Mouse (Mus musculus) heart, postnatal 14 days (tissue): ENCODE measurements around the gene Frs3. TPM values are rescaled to one million over a fixed set of nuclear protein-coding genes. Genes with fewer than 3 reads are reported as not detected.
"Not testable (repeated sequence)": the region's sequence is repeated elsewhere in the genome, so short reads cannot be mapped to it uniquely, and the experiment has no call there.

Source experiments
- DNase-seq, 2 experiments: peaks; one replicate each; pipeline ENCODE4 v3.0.0; 2021 to 2022
- intact Hi-C: fragments of 180-260 bp; cut with DNase I; formaldehyde crosslinking; loops from one replicate; pipeline ENCODE4 v1.15.1; 2025
- long read RNA-seq, 2 experiments: library from polyadenylated mRNA; stranded (forward); transcript quantifications; one replicate each; pipeline ENCODE4 v2.0.0; 2021
- total RNA-seq, 2 experiments: library from RNA; stranded (reverse); gene quantifications; 2 replicates each; pipeline ENCODE4 v1.2.3; 2021

Frs3 gene
- 1 to 10 TPM; 3.3 to 5.4 TPM for total RNA-seq
- long read RNA-seq, experiment 1, partial matches to known transcripts, result 0 of 4 reads
- long read RNA-seq, experiment 1, other reads (novel, unspliced or antisense), result 1 of 4 reads
- long read RNA-seq, experiment 2, partial matches to known transcripts, result 1 of 5 reads
- long read RNA-seq, experiment 2, other reads (novel, unspliced or antisense), result 0 of 5 reads

DNA sequence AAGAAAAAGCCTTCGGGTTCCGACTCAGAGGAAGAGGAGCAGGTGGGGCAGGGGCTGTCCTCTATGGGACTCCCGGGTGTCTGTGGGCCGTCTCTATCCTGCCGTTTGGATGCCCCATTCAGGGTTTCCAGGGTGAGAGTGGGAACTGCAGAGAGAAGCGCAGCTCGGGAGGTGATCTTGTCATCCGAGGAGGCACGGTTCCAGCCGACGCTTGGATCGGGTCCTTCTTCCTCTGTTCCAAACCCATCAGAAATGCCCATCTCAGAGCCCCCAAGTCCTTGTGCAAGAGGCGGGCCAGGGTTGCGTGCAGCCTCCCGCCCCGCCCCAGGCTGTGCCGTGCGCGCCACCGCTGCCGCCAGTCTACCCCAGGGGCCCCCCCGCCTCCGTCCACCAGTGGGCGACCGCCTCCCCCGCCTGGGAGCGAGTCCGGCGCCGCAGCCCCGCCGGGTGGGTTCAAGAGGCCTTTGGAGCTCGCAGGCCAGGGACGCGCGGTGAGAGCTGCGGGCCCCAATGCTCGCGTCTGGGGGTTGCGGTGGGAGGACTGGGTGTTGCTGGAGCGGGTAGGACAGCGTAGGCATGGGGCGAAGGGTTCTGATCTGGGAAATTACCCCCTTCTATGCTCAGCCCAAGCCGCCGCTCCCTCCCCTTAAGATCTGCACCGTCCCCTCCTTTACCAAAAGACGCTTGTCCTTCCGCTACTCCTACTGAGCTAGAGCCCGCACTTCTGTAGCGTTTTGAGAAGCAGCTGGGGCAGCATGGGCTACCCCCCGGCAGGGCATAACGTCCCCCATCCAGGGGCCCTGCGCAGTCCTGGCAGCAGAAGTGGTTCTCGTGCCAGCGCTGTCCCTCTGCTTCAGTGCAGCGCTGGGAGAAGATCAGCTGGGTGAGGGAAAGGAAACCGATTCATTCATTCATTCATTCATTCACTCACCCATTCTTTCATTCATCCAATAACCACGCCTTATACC lies at the start of gene Frs3:
Gene Frs3 (plus strand): TSS at position 423 of the 968 bp plus-strand sequence.
- peak; percentile 74 to 78 for DNase-seq
- intact Hi-C loops, result loop anchor here (5.0 kb wide), 1 partner anchor 217 kb away; no protein-coding TSS in a partner anchor

DNA sequence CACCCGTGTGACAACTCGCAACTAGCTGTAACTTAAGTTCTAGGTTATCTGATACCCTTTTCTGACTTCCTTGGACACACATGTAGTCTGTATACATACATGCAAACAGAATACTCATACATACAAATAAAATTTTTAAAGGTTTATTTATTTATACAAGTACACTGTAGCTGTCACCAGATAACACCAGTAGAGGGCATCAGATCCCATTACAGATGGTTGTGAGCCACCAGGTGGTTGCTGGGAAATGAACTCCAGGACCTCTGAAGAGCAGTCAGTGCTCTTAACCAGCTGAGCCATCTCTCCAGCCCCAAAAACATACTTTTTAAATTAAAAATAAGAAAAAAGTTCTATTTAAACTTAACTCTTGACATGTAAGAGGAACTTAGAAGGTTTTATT lies 45.8 kb upstream of the Frs3 start:
- intact Hi-C loops, result no loop called here

DNA sequence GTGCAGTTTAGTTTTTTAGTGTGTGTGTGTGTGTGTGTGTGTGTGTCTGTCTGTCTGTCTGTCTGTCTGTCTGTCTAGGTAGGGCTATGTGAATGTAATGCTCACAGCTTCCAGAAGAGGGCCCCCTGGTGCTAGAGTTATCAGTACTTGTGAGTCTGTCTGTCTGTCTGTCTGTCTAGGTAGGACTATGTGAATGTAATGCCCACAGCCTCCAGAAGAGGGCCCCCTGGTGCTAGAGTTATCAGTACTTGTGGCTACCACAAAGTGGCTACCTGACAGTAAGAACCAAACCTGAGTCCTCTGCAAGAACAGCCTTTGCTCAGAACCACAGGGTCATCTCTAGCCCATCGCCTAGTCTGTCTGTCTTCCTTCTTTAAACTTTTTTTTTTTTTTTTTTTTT lies 42.1 kb upstream of the Frs3 start:
- intact Hi-C loops, result no loop called here
- DNase-seq, result peak; percentile 46 to 63

More for the DNA sequence above, 45.8 kb upstream of the Frs3 start:
- DNase-seq, result no peak

DNA sequence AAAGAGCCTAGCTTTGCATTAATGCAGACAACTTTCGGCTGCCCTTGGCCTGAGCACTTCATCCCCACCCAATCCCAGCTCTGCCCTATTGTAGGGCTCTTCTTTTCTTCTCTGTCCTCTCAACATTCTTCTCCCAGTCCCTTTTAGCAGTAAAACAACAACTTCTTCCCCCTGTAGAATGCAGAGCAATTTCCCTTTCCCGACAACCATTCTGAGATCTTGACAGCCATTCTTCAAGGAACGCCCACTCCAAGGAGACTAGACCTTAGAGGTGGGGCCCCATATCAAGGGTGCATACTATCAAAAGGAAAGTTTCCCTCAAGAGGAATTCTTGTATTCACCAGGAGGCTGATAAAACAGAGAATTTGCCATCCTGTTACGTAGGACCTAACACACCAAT lies 39.9 kb upstream of the Frs3 start:
- intact Hi-C loops, result no loop called here
- no peak for DNase-seq

DNA sequence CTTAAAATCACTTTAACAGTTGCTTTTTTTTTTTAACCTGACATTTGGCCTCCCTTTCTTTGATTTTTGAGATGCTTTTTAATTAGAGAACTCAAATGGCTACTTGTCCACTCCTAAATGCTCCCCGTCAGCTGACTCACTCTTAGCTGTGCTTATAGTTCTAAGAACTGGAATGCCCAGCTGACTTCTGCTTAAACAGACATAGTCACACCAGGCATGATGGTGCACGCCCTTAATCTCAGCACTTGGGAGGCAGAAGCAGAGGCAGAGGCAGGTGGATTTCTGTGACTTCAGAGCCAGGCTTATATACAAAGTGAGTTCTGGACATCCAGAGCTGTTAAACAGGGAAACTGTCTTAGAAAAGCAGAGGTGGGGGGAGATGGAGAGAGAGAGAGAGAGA lies 36.9 kb upstream of the Frs3 start:
- no peak for DNase-seq
- intact Hi-C loops, result no loop called here

DNA sequence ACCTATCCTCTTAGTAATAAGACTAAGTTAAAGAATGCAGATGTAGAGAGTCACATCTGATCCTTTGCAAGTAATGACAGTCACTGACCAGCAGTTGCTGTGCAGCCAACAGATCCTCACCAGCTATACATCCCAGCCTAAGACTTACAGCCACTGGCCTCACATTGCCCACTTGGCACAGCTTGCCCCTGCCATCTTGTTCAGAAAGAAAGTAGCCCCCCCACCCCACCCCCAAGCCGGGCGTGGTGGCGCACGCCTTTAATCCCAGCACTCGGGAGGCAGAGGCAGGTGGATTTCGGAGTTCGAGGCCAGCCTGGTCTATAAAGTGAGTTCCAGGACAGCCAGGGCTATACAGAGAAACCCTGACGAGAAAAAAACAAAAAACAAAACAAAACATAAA lies 34.5 kb upstream of the Frs3 start:
- DNase-seq, intact Hi-C loops: not testable (repeated sequence)

DNA sequence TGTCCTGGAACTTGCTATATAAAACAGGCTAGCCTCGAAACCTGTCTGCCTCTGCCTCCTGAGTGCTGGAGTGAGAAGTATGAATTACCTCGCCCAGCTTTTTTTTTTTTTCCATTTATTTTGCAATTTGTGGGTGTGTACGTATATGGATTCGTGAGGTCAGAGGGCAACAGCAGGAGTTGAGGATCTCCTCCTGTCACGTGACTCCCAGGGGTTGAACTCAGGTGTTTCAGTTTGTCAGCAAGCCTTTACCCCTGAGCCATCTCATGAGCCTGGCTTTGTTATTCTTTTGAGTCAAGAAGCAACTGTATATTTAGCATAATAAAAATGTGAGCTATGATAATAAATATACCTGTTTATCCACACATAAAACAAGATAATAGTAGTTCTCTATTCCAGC lies 33.1 kb upstream of the Frs3 start:
- DNase-seq, result no peak
- intact Hi-C loops, result no loop called here

DNA sequence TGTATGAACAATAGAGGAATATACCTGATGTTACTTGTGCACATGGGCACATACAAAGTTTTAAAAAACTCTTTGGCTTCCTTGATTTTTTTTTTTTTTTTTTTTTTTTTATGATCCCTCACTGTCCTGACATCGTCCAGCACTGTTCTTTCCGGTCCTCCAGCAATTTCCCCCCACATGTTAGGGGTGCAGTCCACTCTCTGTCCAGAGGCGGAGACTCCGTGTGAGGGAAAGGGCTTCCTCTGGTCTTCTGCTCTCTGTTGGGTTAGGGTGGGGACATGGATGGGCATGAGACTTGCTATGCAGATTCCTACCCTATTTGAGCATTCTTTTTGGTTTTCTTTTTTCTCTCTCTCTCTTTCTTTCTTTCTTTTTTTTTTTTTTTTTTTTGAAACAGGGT lies 30.9 kb upstream of the Frs3 start:
- intact Hi-C loops, result no loop called here

DNA sequence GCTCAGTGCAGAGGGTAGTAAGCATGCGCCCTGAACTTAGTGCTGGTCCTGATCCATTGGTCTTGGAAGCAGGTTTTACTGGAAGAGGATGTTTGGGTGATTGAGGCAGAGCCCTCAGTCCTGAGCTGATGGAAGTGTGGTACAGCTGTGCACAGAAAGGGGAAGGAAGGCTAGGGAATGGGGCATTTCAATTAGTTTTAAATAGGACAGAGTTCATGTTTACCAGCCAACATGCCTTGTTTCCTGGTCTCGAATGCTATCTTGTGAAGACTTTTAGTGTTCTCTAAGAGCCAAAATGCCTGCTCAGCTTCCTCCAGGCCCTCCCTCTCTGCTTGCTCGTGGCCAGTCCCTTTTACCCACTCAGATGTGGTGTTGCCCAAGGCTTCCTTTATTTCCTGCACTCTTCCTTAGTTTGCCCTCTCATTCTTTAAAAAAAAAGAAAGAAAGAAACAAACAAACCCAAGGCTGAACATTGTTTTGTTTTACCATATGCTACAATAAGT lies 30.0 kb upstream of the Frs3 start:
- intact Hi-C loops, result no loop called here
- DNase-seq, result no peak

More for the DNA sequence above, 30.9 kb upstream of the Frs3 start:
- DNase-seq, result no peak

DNA sequence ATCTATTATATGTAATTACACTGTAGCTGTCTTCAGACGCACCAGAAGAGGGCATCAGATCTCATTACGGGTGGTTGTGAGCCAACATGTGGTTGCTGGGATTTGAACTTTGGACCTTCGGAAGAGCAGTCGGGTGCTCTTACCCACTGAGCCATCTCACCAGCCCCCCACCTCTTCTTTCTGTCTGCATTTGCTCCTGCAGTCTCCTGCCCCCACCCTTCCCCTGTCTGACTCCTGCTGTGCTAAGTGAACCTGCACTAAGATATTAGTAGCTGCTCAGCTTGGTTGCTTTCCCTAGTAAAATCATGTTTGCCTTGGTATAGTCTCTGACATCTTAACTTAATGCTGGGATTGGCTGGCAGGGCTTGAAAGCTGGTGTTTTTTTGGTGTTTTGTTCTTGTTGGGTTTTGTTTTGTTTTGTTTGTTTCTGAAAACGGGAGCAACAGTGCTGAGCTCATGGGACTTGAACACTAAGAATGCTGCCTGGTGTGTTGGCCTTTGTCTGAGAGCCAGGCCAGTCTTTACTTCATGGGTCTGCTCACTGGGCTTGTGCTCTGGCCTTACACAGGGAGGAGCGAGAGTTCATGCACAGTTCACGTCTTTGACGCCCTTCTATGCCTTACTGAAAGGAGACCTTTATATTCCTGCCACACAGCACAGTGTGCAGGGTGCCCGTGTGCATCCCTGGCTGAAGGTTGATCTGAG lies 25.7 kb upstream of the Frs3 start:
- intact Hi-C loops, result no loop called here
- no peak for DNase-seq

DNA sequence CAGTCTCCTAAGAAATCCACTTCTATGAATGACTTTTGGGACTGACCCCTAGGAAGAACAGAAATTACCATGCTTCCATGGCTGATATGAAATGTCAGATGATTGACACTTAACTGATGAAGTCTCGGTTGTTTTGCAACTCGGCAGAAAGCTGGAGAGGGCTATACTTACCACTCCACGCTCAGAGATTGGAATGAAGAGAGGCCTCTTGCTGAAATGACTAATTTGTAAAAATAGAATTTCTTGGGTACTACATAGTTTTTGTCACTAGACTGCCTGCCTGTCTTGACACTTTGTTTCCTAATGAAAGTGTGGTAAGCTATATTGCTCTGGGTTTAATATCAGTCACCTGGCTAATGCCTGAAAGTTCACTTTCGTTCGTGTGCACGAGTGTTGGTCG lies 24.4 kb upstream of the Frs3 start:
- intact Hi-C loops, result no loop called here
- no peak for DNase-seq

DNA sequence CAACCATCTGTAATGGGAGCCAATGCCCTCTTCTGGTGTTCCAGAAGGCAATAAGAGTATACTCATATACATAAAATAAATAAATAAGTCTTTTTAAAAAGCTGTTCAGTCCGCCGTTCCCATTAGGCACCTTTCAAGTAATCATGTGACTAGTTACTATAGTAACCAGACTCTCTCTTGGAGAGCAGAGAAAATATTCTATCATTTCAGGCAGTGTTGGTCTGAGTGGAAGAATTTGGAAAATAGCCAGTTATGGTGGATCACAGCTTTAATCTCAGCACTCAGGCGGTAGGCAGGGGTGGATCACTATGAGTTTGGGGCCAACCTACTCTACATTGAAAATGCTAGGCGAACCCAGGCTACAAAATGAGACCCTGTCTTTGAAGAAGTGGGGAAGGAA lies 19.7 kb upstream of the Frs3 start:
- intact Hi-C loops, result no loop called here
- DNase-seq, result no peak

DNA sequence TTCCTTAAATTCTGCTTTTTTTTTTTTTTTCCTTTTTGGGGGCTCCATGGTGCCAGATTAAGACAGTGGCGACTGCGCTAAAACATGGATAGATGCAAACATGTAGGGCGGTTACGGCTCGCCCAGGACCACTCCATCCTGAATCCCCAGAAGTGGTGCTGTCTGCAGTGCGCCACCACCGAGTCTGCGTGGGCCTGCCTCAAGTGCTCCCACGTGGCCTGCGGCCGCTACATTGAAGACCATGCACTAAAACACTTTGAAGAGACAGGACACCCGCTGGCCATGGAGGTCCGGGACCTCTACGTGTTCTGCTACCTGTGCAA lies 16.9 kb upstream of the Frs3 start:
- no peak for DNase-seq
- intact Hi-C loops, result no loop called here

DNA sequence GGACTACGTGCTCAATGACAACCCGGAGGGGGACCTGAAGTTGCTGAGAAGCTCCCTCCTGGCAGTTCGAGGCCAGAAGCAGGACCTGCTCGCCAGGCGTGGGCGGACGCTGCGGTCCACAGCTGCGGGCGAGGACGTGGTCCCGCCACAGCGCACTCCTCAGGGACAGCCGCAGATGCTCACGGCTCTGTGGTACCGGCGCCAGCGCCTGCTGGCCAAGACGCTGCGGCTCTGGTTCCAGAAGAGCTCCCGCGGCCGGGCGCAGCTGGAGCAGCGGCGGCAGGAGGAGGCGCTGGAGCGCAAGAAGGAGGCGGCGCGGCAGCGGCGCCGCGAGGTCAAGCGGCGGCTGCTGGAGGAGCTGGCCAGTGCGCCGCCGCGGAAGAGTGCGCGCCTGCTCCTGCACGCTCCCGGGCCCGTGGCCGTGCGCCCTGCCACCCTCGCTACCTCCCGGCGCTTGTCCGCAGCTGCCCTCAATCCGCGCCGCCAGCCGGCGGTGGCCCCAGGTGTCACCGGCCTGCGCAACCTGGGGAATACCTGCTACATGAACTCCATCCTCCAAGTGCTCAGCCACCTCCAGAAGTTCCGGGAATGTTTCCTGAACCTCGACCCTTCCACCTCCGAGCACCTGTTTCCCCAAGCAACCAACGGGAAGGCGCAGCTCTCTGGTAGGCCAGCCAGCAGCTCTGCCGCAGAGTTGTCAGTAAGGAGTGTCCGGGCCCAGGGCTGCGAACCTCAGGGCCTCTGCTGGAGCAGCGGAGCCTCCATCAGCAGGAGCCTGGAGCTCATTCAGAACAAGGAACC lies 16.3 kb upstream of the Frs3 start:
- peak; percentile 76 to 78 for DNase-seq
- intact Hi-C loops, result no loop called here

DNA sequence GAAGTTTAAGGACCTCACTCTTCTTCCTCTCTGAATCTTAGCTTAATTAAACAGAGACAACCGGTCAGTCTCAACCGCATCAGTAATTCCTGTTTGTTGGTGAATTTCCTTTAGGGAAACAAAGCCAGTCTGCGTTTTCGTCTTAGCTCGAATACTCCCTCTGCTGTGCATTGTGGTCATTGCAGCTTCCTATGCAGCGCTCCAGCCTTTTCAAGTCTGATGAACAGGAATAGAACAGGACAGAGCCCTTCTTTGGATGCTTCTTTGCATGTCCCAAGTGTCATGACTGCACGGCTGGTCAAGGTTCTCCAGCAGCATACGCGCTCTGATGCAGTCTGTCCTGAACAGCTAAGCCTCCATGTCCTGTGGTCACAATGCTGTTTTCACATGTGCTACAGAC lies 12.2 kb upstream of the Frs3 start:
- peak; percentile 74 to 84 for DNase-seq
- intact Hi-C loops, result loop anchor here (5.0 kb wide), 2 partner anchors 44 to 164 kb away; partner anchors contain the start of gene Usp49

DNA sequence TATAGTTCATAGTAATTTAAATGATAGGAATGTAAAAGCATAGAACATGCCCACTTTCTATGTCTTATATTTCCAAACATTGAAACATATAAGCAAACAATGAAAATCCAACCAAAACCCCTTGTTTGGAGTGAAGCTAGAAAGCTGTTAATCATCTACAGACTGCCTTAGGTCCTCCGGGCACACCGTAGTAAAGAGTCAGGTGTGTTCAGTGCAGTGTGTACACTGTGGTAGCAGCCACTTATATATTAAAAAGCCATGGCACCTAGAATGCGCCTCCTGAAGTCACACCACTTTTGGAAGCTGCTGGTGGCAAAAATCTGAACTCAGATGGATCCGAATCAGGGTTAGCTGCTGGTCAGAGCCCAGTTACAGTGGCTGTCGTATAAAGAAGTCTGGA lies 10.6 kb upstream of the Frs3 start:
- no peak for DNase-seq
- intact Hi-C loops, result loop anchor here (5.0 kb wide), 2 partner anchors 46 to 166 kb away; partner anchors contain the start of gene Usp49

DNA sequence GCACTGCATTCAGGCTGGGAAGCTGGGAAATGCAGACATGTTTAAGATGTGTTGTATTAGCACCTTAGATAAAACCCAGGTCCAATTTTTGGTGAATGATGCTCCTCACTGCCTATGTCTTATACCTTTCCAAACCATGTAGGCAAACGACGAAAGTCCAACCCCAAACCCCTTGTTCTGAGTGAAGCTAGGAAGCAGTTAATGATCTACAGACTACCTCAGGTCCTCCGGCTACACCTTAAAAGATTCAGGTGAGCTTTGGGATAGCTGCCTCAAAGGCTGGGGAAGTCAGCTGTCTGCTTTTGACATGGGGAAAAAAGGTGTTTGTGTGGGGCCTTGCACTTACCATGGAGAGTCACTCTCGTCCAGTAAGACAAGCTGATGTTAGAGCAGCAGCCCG lies 10.1 kb upstream of the Frs3 start:
- DNase-seq, result no peak
- intact Hi-C loops, result loop anchor here (5.0 kb wide), 2 partner anchors 46 to 166 kb away; partner anchors contain the start of gene Usp49

DNA sequence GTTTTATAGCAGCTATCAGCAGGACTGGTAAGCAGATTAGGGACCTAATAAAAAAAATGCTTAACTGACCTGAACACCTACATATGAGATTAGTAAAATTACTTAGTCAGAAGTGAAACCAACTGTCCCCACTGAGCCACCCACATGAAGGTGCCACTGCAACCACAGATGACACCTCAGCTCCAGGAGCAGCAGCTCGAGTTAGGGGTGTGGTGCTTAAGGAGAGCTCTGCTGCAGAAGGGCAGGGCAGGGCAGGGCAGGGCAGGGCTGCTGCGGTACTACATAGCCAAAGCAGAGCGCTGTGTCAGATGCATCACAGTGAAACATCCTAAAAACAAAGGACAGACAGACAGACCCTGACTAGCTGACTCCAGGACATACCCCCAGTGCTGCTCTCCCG lies 6.0 kb upstream of the Frs3 start:
- no peak for DNase-seq
- intact Hi-C loops, result no loop called here

DNA sequence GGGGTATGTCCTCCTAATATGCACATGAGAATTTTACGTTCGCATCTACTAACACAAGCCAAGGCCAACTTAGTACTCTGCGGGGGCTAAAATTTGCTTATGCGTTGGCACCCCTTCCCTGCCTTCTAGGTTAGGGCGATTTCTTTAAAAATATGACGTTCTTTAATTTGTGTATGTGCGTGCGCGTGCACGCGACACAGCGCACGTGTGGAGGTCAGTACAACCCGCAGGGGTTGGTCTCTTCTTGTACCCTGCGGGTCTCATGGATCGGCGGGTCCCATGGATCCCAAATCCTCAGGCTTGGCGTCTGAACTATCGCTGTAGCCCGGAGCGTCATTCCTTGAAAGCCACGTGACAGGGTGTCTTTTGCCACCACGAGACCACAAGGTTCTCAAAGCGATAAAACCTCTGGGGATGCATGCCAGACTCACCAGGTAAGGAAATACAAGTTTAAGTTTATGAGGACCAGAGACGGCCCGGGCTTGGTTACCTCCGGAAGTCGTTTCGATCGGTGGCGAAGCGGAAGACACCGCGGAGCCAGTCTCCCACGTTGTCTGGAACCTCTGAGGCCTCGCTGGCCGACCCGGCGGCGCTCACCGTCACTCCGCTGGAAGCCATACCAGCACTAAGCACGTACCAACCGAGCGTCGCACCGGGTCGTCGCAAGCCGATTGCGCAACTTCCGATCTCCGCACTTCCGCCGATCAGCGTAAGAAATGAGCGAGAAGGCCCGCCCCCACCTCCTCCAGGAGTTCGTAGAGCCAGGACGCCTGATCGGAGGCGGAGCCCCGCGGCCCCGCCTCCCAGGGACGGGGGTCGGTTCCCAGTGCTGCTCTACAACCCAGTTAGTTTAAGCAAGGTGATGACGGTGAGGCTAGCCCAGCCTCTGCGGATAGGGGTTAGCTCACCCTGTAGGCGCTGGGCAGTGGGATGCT lies 1.2 kb upstream of the Frs3 start:
- intact Hi-C loops, result loop anchor here (5.0 kb wide), 1 partner anchor 215 kb away; no protein-coding TSS in a partner anchor
- DNase-seq, result peak; percentile 94 to 97
